Mouse (Mus musculus): Measurements from ENCODE around the gene Fstl4. TPM values are rescaled to one million over a fixed set of nuclear protein-coding genes. Genes with fewer than 3 reads are reported as not detected.

Gene Fstl4
- total RNA-seq, 1 experiment, result 0.09 TPM

GRCm38 (mm10) chr11:52914431-52914830, 150.0 kb downstream of the Fstl4 start:
- Histone ChIP-seq H3K4me3 (ENCODE audit: insufficient read depth in 1 of 2, low read depth in 1 of 2, low read length in 2 of 2, poor library complexity in 1 of 2, severe bottlenecking in 1 of 2) (no peak overlapping the region), H3K36me3 (ENCODE audit: control insufficient read depth, insufficient read depth, low read length, poor library complexity, severe bottlenecking) (no peaks in the 10 kb centered on the region), H3K4me1 (ENCODE audit: control insufficient read depth in 2 of 2, insufficient read depth in 2 of 2, low read length in 2 of 2, poor library complexity in 1 of 2) (no peaks in the 10 kb centered on the region), H3K27ac (ENCODE audit: insufficient read depth, low read depth, low read length, poor library complexity, severe bottlenecking) (no peak overlapping the region), H3K9me3 (ENCODE audit: control insufficient read depth, insufficient read depth, low read depth, low read length) (no peaks in the 10 kb centered on the region), H3K9ac (ENCODE audit: insufficient read depth, low read depth, low read length, poor library complexity, severe bottlenecking) (no peak overlapping the region)
- no peak for DNase-seq (ENCODE audit: low read depth, low spot score)
- in situ Hi-C loops (cut with MboI; ENCODE audit: low sequenced_read_pairs in 2 of 2, unreplicated experiment in 2 of 2), result no loop called here
- TF ChIP-seq ZNF384 (IDR thresholded peaks at IDR 0.05; ENCODE audit: low read depth, low read length) (no peak), MAFK (IDR thresholded peaks at IDR 0.05; ENCODE audit: insufficient read depth, low read depth, low read length) (no peak), CHD2 (IDR thresholded peaks at IDR 0.05; ENCODE audit: low read depth, low read length) (no peak), HCFC1 (IDR thresholded peaks at IDR 0.05; ENCODE audit: borderline replicate concordance, insufficient read depth, low read length) (no peak), ZC3H11A (IDR thresholded peaks at IDR 0.05; ENCODE audit: borderline replicate concordance, low read depth, low read length) (no peak)

- Histone ChIP-seq H3K9me3 (ENCODE audit: control insufficient read depth, insufficient read depth, low read depth, low read length) (no peaks in the 10 kb centered on the region), H3K4me1 (ENCODE audit: control insufficient read depth in 2 of 2, insufficient read depth in 2 of 2, low read length in 2 of 2, poor library complexity in 1 of 2) (peaks cover 0 to 2% of the 10 kb centered on the region in 2 experiments; a peak in 1 of 4 replicates), H3K27ac (ENCODE audit: insufficient read depth, low read depth, low read length, poor library complexity, severe bottlenecking) (no peak overlapping the region), H3K4me3 (ENCODE audit: insufficient read depth in 1 of 2, low read depth in 1 of 2, low read length in 2 of 2, poor library complexity in 1 of 2, severe bottlenecking in 1 of 2) (no peak overlapping the region), H3K9ac (ENCODE audit: insufficient read depth, low read depth, low read length, poor library complexity, severe bottlenecking) (no peak overlapping the region), H3K36me3 (ENCODE audit: control insufficient read depth, insufficient read depth, low read length, poor library complexity, severe bottlenecking) (no peaks in the 10 kb centered on the region)
- no peak for DNase-seq (ENCODE audit: low read depth, low spot score)
- in situ Hi-C loops (cut with MboI; ENCODE audit: low sequenced_read_pairs in 2 of 2, unreplicated experiment in 2 of 2), result no loop called here
- no peak for TF ChIP-seq HCFC1 (IDR thresholded peaks at IDR 0.05; ENCODE audit: borderline replicate concordance, insufficient read depth, low read length)
- TF ChIP-seq ZC3H11A (IDR thresholded peaks at IDR 0.05; ENCODE audit: borderline replicate concordance, low read depth, low read length), result no peak
- TF ChIP-seq CHD2 (IDR thresholded peaks at IDR 0.05; ENCODE audit: low read depth, low read length), result no peak
- no peak for TF ChIP-seq ZNF384 (IDR thresholded peaks at IDR 0.05; ENCODE audit: low read depth, low read length)
- no peak for TF ChIP-seq MAFK (IDR thresholded peaks at IDR 0.05; ENCODE audit: insufficient read depth, low read depth, low read length)
Observed at GRCm38 (mm10) chr11:52915648-52916047, 151.2 kb downstream of the Fstl4 start.

GRCm38 (mm10) chr11:52919231-52919960, 155.0 kb downstream of the Fstl4 start:
- in situ Hi-C loops (cut with MboI; ENCODE audit: low sequenced_read_pairs in 2 of 2, unreplicated experiment in 2 of 2), result no loop called here
- Histone ChIP-seq H3K27ac (ENCODE audit: insufficient read depth, low read depth, low read length, poor library complexity, severe bottlenecking) (no peak overlapping the region), H3K4me1 (ENCODE audit: control insufficient read depth in 2 of 2, insufficient read depth in 2 of 2, low read length in 2 of 2, poor library complexity in 1 of 2) (peaks cover 0 to 2% of the 10 kb centered on the region in 2 experiments; a peak in 1 of 4 replicates), H3K9me3 (ENCODE audit: control insufficient read depth, insufficient read depth, low read depth, low read length) (no peaks in the 10 kb centered on the region), H3K36me3 (ENCODE audit: control insufficient read depth, insufficient read depth, low read length, poor library complexity, severe bottlenecking) (no peaks in the 10 kb centered on the region), H3K4me3 (ENCODE audit: insufficient read depth in 1 of 2, low read depth in 1 of 2, low read length in 2 of 2, poor library complexity in 1 of 2, severe bottlenecking in 1 of 2) (no peak overlapping the region), H3K9ac (ENCODE audit: insufficient read depth, low read depth, low read length, poor library complexity, severe bottlenecking) (no peak overlapping the region)
- no peak for DNase-seq (ENCODE audit: low read depth, low spot score)
- TF ChIP-seq CHD2 (IDR thresholded peaks at IDR 0.05; ENCODE audit: low read depth, low read length), result no peak
- TF ChIP-seq ZC3H11A (IDR thresholded peaks at IDR 0.05; ENCODE audit: borderline replicate concordance, low read depth, low read length), result no peak
- TF ChIP-seq HCFC1 (IDR thresholded peaks at IDR 0.05; ENCODE audit: borderline replicate concordance, insufficient read depth, low read length), result no peak
- no peak for TF ChIP-seq ZNF384 (IDR thresholded peaks at IDR 0.05; ENCODE audit: low read depth, low read length)
- no peak for TF ChIP-seq MAFK (IDR thresholded peaks at IDR 0.05; ENCODE audit: insufficient read depth, low read depth, low read length)

- Histone ChIP-seq H3K9ac (ENCODE audit: insufficient read depth, low read depth, low read length, poor library complexity, severe bottlenecking) (no peak overlapping the region), H3K27ac (ENCODE audit: insufficient read depth, low read depth, low read length, poor library complexity, severe bottlenecking) (no peak overlapping the region), H3K36me3 (ENCODE audit: control insufficient read depth, insufficient read depth, low read length, poor library complexity, severe bottlenecking) (no peaks in the 10 kb centered on the region), H3K4me1 (ENCODE audit: control insufficient read depth in 2 of 2, insufficient read depth in 2 of 2, low read length in 2 of 2, poor library complexity in 1 of 2) (peaks cover 0 to 2% of the 10 kb centered on the region in 2 experiments; a peak in 1 of 4 replicates), H3K4me3 (ENCODE audit: insufficient read depth in 1 of 2, low read depth in 1 of 2, low read length in 2 of 2, poor library complexity in 1 of 2, severe bottlenecking in 1 of 2) (no peak overlapping the region), H3K9me3 (ENCODE audit: control insufficient read depth, insufficient read depth, low read depth, low read length) (no peaks in the 10 kb centered on the region)
- DNase-seq (ENCODE audit: low read depth, low spot score), result no peak
- TF ChIP-seq MAFK (IDR thresholded peaks at IDR 0.05; ENCODE audit: insufficient read depth, low read depth, low read length), result no peak
- no peak for TF ChIP-seq HCFC1 (IDR thresholded peaks at IDR 0.05; ENCODE audit: borderline replicate concordance, insufficient read depth, low read length)
- TF ChIP-seq ZC3H11A (IDR thresholded peaks at IDR 0.05; ENCODE audit: borderline replicate concordance, low read depth, low read length), result no peak
- in situ Hi-C loops (cut with MboI; ENCODE audit: low sequenced_read_pairs in 2 of 2, unreplicated experiment in 2 of 2), result no loop called here
Observed at GRCm38 (mm10) chr11:52924196-52924595, 159.8 kb downstream of the Fstl4 start.

Measured in ES-E14 (cell line).